Mouse (Mus musculus) naive thymus-derived CD4-positive, alpha-beta T cell, adult 2 months (primary cell): ENCODE data around the gene Fbxl4.
"Not testable (repeated sequence)": the region's sequence is repeated elsewhere in the genome, so short reads cannot be mapped to it uniquely, and the experiment has no call there.

Experiments
- DNase-seq: peaks from one replicate; pipeline ENCODE4 v3.0.0-alpha.2; 2011; ENCODE audit warnings: low read depth

Gene Fbxl4

DNA sequence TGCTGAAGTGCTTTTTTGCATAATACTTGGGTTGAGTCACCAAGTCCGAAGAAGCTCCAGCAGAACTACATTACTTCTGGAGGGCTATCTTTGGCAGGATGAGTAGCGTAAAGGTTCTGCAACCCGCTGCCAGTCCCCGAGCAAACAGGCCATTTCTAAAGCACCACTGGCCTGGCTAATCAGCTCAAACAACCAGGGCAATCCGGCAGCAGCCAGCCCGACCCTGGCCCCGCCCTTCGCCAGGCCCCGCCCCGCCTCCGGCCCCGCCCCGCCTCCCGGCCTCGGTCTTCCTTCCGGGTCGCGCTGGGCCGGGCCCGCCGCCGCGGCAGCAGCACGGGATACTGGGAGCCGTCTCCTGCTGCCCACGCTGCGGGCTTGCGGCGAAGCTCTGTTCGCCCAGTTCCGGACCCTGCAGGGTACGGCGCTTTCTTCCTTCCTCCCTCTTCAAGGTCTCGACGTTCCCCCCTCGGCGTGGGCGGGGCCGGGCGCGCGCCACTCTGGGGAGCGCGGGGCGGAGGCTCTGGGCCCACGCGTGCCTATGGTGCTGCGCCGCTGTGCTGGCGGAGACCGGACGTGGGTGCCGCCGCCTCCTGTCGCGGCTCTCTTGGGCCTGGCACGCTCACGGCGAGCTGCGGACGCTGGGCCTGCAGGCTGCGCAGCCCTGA, at the start of gene Fbxl4:
Gene Fbxl4 (plus strand): TSS at position 278 of the 665 bp plus-strand sequence.
- DNase-seq = peak; percentile 95

DNA sequence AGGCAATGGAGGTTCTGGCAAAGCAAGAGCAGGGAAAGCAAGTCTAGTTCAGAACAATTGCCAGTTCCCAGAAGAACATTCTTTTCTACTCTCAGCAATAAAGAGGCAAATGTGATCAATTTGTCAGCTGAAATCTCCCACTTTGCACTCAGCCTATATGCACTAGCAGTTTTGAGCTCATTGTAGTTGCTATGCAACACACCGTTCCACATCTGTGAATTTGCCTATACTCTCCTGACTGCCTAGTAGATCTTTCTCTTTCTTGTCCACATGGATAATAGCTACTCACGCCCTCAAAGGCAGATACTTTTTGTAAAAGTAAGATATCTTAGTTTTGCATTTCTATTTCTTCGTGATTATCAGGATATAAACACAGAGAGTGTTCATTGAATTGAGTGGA, 42.8 kb upstream of the Fbxl4 start:
- DNase-seq = no peak

DNA sequence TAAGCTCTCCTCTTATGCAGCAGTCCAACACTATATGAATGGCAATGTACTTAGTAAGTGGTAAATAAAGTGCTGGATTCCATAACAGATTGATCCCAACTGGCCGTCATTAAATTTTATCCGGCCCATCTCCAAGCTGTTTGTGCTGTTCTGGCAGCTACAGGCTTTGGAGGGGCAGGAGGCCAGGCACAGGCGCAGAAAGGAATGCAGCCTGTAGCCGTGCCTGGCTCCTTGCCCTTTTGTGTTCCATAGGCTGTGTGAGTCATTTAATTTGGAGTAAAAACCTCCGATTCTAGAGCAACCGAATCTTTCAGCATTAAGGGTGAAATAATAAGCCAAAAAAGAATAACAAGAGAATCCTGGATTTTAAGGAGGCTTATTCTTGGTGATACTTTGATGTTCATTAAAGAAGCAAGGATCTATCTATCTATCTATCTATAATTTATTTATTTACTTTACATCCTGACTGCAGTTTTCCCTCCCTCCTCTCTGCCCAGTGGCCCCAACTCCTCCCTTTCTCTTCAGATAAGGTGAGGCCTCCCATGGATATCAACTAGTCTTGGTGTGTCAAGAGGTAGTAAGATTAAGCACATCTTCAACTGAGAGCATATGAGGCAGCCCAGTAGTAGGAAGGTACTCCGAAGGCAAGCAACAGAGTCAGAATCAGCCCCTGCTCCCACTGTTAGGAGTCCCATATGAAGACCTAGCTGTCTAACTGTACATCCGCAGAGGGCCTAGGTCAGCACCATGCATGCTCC, 14.3 kb upstream of the Fbxl4 start:
- DNase-seq = no peak

DNA sequence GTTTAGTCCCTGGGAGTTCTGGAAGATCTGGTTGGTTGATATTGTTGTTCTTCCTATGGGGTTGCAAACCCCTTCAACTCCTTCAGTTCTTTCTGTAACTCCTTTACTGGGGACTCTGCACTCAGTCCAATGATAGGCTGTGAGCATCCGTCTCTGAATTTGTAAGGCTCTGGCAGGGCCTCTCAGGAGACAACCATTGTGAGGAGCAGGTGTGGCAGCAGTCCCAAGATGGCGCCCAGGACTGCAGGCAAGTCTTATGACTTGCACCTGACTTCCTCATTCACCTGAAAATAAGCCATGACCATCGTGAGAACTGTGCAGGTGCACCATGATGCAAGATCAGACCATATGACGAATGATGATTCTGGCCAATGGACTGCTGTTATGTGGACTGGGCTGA, 8.3 kb upstream of the Fbxl4 start:
- DNase-seq = not testable (repeated sequence)

DNA sequence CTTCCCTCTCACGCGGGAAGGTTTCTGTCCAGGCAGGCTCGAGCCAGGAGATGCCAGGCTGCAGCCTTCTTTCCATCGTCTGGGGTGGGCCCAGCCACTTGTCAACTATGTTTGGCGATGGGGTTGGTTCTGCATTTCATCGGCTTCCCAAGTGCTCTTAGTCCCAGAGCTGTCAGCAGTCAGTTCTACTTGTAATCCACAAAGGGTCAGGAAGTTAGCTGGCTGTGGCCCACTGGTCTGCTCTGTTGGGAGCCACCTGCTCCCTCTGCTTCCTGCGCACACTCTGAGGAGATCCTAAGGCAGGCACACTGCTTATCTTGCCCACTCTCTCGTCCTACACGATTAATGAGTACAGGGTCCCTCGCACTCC, 573 bp downstream of the Fbxl4 start:
- DNase-seq = no peak

DNA sequence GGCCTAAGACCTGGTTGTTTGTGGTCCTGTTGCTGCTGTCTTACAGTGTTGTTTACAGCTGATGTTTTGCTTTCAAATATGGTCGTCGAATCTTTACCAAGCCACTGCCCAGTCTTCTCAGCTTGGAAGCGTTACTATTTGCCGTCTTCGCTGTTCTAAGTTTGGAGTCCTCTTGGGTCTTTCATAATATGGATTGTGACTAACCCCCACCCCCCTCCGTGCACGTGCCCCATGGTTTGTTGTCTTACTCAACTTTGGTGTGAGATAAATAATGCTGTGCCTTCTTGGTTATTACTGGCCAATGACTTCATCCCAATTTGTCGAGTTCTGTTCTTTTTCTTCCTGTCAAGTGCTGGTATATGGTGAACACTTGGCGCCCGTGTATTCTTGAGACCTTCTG, 1.1 kb downstream of the Fbxl4 start:
- no peak for DNase-seq

DNA sequence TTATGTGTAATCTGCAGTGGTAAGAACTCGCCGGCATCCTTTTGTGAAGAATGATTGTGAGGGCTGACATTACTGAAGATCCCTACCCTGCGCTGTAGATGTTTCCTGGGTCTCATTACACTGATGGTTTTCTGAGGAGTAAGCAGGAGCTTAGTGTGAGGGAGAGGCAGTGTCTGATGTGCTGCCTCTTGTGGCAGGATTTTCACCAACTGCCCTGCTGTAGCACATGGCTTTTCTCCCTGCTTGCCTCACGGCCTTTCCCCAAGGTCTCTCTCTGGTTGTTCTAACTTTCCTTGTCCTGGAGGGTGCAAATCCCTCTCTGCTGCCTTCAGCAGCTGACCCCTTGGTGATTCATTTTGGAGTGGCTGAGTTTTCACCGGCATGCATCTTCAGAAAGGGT, 10.0 kb downstream of the Fbxl4 start:
- DNase-seq = no peak

DNA sequence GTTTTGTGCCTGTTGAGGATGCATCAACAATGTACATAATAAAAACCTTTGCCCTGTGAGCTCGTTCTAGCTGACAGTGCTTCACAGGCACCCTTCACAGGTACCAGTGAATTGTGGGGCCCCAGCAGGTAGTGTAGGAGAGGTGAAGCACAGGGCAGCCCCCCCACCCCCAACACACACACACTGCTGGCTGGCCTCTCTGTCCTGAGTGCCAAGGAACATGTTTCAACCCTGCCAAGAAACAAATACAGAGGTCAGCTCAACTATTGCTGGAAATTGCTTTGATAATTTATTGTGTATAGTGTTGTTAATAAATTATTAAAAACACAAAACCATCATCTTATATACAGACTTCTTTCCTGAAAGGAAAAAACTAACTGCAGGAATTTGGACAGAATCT, 21.2 kb downstream of the Fbxl4 start:
- DNase-seq = no peak

DNA sequence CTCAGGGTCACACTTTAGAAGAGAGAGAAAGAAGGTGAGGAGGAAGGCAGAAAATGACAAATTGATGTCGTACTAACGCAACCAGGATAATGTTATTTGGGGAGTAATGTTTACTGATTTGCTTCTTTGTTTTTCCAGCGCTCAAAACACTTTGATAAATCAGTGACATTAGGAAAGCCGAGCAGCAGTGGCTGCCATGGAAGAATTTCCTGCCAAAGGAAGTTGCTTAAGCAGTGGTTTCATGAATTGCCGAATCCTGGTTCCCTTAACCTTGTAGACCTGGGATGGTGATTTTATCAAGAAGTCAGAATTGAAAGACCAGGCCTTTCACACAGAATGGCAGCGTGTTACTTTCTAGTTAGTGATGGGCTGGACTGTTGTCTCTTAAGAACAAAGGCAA, 23.3 kb downstream of the Fbxl4 start:
- DNase-seq = no peak

DNA sequence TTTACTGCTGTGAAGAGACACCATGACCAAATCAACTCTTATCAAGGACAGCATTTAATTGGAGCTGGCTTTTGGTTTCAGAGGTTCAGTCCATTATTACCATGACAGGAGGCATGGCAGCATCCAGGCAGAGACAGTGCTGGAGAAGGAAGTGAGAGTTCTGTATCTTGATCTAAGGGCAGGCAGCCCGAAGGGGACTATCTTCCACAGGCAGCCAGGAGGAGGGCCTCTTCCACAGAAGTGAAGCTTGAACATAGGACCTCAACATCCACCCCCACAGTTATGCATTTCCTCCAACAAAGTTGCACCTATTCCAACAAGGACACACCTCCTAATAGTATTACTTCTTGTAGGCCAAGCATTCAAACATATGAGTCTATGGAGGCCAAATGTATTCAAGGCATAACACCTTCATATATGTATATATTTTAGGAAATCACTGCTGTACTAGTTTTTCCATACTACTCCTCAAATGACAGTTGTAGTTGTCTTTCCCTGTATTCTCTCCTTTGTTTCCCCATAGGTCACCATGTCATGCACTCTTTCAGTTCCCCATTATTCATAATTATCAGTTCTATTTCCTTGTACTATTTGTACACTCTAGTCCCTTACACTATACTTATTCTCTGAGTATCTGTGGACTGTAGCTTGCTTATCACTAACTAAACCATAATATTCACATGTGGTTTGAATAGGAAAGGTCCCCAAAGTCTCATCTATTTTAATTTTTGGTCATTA, 26.4 kb downstream of the Fbxl4 start:
- no peak for DNase-seq

DNA sequence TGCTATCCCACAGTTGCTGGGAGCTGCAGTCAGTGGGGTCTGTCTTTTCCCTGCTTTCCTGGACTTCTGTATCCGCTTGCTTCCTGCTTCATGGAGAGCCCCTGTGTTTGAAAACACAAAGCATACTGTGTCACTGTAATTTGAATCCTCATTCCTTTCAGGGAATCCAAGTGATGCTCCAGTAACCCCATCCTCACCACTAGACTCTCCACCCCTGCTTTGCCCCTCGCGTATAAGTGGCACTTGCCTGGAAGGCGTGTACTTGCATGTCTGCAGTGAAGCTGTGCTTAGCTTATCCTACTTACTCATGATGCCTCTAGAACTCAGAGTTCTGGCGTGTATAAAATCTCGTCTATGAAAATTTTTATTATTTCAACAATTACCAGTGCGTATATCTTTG, 32.7 kb downstream of the Fbxl4 start:
- DNase-seq = no peak

DNA sequence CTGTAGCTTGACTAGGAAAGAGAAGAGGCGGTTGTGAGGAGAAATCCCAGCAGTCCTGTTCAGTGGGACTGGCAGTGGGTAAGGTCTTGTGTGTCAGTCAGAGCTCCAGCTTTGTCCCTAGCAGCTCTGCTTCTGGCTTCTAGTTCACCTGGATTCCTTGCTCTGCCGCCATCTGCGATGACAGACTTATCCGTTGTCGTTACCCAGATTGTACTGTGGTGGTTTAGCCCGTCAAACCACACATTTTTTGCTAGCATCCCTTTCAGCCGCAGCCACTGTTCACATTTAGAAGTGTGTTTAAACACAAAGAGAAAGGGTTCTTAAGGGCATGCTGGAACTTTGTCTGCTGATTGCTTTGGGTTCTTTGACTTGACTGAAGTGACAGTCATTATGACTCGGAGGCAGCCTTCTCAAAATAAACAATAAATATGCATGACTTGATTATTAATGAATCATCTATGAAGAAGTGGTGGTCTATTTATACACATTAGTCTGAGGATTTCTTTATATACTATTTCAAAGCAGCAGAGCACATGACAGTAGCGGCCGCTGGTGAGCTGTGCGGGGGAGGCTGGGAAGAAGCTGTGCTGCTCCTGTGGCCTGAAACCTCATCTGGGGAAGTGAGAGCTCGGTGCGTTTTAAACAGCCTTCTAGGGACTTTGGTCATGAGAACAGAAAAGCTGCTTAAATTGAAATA, 35.6 kb downstream of the Fbxl4 start:
- no peak for DNase-seq

DNA sequence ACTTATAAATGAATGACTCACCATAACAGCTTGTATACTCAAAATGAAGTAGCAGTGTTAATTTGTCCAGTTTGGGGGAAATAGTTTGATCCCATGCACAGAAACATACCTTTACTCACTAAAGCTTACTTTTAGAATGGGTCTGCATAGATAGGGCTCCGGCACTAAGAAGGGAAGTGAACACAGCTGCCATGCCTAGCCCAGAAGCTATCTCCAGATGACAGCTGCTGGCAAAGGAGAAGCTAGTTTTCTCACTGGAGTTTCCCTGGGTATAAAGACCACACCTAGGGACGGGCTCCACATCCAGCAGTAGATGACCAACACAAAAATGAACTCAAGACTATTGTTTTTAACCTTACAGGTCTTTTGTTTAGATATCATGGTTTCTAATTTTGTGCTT, 38.1 kb downstream of the Fbxl4 start:
- DNase-seq = no peak

DNA sequence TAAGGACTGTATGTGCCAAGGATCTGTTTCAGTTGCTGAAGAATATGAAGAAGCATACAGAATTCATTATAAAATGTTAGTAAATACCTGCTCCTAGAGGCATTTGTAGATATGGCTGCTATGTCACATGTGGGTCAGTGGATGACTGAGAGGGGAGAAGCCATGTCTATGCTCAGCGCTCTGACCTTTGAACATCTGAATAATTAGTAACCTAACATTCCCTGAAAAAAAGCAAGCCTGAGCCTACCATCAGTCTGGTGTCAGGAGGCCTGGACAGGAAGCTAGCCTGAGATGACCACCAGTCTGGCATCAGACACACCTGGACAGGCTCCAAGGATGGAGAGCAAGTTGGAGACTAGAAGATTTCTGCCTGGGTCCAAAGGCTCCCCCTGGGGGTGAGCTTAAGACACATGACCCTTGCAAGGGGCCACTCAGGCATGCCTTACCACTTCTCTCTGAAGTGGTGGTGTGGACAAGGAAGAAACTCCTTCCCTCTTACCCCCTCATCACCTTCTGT, 39.2 kb downstream of the Fbxl4 start:
- DNase-seq = no peak

DNA sequence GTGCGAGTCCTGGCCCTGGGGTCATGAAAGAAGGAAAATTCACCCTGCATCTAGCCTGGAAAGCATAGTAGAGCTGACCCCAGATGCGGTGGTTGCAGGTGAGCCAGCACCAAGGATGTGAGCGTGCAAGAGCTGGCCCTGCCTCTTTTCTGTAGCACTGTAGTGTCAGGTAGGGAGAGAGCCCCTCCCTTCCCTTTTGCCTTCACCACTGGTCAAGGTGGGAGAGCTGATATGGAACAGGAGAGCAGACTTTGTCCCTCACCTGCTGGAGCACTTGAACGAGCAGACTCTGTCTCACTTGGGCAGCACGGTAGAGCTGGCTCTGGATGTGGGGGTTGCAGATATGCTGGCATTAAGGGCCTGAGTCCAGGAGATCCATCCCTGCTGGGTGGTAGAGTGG, 39.7 kb downstream of the Fbxl4 start:
- DNase-seq = no peak

DNA sequence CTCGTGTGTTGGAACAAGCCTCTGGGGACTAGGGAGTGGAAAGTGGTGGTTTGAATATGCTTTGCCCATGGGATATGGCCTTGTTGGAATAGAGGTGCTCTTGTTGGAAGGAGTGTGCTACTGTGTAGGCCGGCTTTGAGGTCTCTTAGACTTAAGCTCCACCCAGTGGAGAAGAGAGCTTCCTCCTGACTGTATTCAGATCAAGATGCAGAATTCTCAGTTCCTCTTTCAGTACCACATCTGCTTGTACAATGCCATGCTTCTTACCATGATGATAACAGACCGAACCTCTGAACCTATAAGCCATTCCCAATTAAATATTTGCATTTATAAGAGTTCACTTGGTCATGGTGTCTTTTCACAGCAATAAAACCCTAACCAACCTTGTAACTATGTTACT, 44.7 kb downstream of the Fbxl4 start:
- DNase-seq = no peak

DNA sequence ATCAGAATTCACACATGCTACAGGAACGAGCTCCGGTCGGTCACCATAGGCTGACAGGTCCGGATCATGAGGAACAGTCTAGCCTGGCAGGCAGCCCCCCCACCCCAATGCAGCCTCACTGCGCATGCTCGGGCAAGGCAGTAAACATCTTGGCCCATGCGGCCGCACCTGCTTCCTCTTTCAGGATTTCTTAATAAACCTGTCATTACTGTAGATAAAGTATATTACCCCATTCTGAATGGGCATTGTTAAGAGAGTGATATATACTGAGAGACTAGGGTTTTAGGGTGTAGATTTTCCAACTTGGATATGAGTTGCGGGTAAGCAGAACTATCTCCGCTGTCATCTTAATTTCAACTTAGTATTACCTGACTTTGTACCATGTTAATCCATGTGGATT, 45.6 kb downstream of the Fbxl4 start:
- DNase-seq = no peak

DNA sequence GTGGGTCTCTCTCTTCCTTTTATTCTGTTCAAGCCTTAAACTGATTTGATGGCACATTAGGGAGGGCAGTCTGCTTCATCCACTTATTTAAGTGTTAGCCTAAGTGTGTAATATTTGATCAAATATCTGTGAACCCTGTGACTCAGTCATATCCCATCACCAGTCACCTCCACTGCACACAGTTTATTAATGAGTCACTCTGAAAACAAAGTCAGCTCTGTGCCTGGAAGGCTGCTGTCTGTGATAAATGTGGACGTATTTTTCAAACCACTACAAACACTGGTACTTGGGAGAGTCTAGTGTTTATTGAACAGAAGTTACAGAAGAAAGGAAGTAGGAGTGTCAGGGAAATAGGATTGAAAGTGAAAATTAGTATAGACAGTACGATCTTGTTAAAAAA, 63.3 kb downstream of the Fbxl4 start:
- DNase-seq = no peak

DNA sequence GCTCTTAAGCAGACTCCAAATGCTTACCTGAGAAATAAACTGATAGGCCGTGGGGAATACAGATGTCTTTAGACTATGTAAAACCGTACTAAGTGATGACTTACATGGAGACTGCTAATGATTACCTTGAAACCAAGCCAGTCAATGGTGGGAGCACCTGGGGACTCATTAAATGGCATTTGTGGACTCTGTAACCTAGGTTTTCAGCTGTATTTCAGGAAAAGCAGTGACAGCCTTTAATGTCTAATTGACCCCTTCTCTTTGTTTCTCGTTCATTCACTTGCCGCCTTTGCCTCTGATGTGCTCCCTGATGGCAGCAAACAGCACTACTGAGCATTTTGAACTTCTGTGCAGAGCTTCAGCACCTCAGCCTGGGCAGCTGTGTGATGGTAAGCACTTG, 65.1 kb downstream of the Fbxl4 start:
- DNase-seq = no peak

DNA sequence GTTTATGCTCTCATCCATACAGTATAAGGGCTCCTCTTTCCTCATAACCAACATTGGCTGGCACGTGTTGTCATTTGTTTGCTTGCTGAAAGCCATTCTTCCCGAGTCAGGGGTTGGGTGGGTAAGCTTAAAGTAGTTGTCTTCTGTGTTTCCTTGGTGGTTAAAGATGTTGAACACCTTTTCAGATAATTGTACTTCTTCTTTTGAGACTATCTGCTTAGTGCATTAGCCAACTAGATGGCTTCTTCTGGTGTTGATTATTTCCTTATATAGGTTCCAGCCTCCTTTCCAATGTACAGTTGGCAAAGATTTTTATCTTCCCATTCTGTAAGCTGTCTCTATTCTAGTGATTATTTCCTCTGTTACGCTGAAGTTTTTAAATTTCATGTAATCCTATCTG, 70.8 kb downstream of the Fbxl4 start:
- no peak for DNase-seq

DNA sequence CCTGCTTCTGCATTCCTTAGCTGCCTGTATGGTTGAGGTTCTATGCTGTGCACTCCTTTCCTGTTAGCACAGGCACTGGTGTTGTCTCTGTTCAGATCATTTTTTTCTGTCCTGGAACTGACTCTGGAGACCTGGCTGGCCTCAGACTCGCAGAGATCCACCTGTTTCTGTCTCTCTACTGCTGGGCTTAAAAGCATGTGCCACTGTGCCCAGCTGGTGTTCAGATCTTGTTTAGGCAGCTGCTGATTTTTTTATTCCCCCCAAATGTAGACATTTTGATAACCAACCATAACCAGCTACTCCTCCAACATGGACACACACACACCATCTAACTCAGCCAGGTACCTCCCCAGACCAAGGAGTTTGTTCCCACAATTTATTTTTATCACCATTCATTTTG, 112.2 kb downstream of the Fbxl4 start:
- no peak for DNase-seq

DNA sequence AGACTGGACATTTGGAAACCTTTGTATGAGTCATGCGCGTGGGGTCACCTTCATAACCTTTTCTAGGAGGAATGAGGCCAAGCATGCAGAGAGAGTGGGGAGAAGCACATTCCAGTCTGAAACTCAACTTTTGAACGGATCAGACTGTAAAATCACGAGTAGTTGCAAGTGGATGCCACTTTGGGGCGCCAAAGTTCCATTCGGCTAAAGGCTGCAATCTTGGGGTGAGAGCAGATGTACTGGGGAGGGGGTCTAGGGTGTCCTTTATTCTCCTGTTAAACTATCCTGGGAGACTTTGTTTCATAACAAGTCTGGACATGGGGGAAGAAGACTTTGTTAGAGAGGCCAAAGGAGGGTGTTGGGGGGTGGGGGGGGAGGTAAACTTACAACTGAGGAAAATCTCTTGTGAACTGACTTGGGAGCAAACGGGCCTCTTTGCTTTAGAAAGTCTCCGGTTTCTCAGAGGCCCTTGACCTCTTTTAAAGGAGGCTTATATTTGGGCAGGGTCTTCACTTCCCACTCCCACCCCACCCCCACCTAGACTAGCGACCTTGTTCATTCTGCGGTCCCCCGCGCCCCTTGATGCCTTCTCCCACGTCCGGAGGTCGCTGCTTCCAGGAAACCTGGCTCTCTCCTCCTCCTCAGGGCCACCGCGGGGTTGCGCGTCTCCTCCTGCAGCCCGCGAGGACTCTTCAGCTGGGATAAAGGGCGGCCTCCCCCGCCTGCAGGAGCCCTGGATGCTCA, 119.8 kb downstream of the Fbxl4 start:
- no peak for DNase-seq
